Comparison of ENCODE assay signal across 9 mouse cellular contexts in the genomic region with DNA sequence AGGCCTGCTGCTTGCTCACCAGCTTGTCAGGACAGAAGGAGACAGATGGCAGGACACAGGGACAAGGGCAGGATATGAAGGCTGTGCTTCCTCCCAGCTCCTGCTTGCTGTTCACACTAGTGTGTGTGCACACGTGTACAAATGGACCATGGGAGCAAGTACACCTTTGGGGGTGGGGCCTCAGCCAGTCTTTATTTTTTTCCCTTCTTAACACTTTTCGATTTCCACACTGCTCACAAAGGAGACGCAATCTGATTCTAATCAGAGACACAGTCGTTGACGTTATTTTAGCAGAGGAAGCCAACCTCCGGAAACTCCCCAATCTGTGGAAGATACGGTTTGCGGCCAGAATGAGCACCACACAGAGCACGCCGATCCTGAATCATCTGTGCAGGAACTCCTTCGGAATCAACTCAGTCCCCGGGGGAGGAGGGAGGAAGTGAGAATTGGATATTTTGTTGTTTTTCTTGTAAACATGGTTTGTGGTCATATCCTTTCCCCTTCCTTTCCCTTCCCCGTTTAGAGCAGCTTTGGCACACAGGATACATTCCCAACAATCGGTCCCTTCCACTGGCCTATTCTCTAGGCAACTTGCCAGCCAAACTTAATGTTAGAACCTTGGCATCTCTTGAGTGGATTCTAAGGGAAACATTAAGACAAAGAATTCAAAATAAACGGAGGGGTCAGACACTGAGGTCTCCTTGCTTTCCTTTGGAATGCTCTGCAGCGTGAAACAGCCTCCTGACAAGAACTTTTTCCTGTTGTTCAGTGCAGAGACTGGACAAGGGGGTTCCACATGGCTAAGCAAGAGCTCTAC. TPM values are rescaled to one million over a fixed set of nuclear protein-coding genes. Genes with fewer than 3 reads are reported as not detected.
DNase-seq lines count a peak whose midpoint lies in the region; ATAC-seq lines count a peak whose summit lies in the region.
"Had no signal": no experiment of that assay in that cellular context is flagged by ENCODE, and none has a peak within 500 bp of the region (broad histone marks: within the 10 kb centered on the region; RNA-seq: fewer than 3 reads in every experiment).

No protein-coding gene starts in this region.

- WGBS in heart, embryonic 12.5 days = 51% methylated on average over 16 of the region's 16 CpGs

- H3K4me1 ChIP-seq in heart, embryonic 12.5 days (replicated peaks) = peaks cover 21% of the 10 kb centered on the region

- no peaks in the 10 kb centered on the region for H3K27me3 ChIP-seq in heart, embryonic 12.5 days (replicated peaks)

- H3K4me3 ChIP-seq in heart, embryonic 12.5 days = no peak overlapping the region

- peak; percentile 83 for ATAC-seq in heart, embryonic 12.5 days (ENCODE audit: insufficient number of reproducible peaks, low FRiP score)
- peak; percentile 63 for ATAC-seq in megakaryocyte, adult 5-6 weeks (ENCODE audit: poor library complexity, severe bottlenecking)
- no peak for ATAC-seq in erythroid progenitor cell, adult 5-6 weeks (replicated peaks; ENCODE audit: low FRiP score, poor library complexity, severe bottlenecking)

- no peaks in the 10 kb centered on the region for H3K9me3 ChIP-seq in heart, embryonic 12.5 days (replicated peaks)

- no peaks in the 10 kb centered on the region for H3K36me3 ChIP-seq in heart, embryonic 12.5 days

- H3K4me2 ChIP-seq in heart, embryonic 12.5 days = no peak overlapping the region

- DNase-seq in layer of hippocampus, adult 9-11 months = peak; percentile 21
- DNase-seq in layer of hippocampus, adult 11-12 months (ENCODE audit: low spot score) = no peak
- peak; percentile 54 for DNase-seq in brain, adult 2 months (ENCODE audit: low read depth, low spot score)
- peak; percentile 83 for DNase-seq in kidney, postnatal 10 days
- no peak for DNase-seq in thymus, postnatal 25 days

- peak overlapping the region; percentile 78 for H3K27ac ChIP-seq in heart, embryonic 12.5 days (ENCODE audit: poor library complexity, severe bottlenecking)

- H3K9ac ChIP-seq in heart, embryonic 12.5 days = no peak overlapping the region

RNA-seq across cellular contexts. Expression of gene Rfx8, which starts 6.7 kb away (rescaled TPM):
- polyA plus RNA-seq in heart, embryonic 12.5 days (2016; fragmentation: Nextera tagmentation; extraction: Ambion mirVana) = 0.69 and 1.2 TPM in 2 replicates
- not detected in 2 replicates for total RNA-seq in megakaryocyte, adult 5-6 weeks (2015)
- total RNA-seq in megakaryocyte, adult 5-6 weeks (2017) = not detected in 2 replicates
- not detected in 2 replicates for total RNA-seq in erythroid progenitor cell, adult 5-6 weeks (2015; ENCODE audit: low replicate concordance)
- not detected in 2 replicates for total RNA-seq in erythroid progenitor cell, adult 5-6 weeks (2017; ENCODE audit: low replicate concordance)
- total RNA-seq: neutrophil, adult 5-6 weeks had no signal

Comparison
In these comparisons a context has a peak if more than half of its experiments do, and no peak if none do; other contexts are left out.
1. DNase-seq: peak in layer of hippocampus, adult 9-11 months (single experiment), brain, adult 2 months (single experiment) and kidney, postnatal 10 days (single experiment); none in layer of hippocampus, adult 11-12 months (single experiment) and thymus, postnatal 25 days (single experiment).